Mouse (Mus musculus): ENCODE measurements around the gene Auts2.

Auts2 gene

DNA sequence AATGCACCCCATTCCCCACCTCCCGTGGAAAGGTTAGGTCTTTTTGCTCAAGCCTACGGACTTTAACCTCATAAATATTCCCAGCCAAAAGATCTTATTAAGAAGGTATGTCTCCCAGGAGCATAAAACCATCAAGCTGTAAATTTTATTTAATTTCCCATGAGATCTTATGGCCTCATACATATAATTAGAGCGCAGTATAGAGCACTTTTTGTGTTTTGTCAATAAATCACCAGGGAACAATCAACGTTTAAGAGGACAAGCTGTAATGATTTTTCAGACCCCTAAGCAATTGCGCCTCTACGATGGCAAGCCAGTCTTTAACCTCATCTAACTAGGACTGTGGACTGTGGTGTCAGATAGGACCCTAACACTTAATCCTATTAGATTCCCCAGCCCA lies 820.4 kb downstream of the Auts2 start:
- no peak for DNase-seq (ENCODE audit: low read depth)

DNA sequence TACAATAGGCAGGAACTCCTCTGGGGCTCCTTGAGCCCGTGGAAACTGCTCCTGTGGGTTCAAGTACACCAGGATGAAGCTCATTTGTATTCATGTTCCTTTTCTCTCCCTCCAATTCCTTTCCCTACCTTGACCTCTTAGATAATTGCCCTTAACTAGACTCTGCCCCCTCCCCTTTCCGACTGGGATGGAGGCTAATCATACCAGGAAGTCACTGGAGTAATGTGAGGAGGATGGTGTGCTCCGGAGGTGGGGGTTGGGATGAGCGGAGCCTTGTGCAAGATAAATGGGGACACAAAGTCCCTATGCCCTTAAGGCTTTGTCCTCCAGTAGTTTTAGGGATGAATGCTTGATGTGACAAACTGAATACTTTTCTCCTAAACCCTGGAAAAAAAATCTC lies 820.8 kb downstream of the Auts2 start:
- no peak for DNase-seq (ENCODE audit: low read depth)

DNA sequence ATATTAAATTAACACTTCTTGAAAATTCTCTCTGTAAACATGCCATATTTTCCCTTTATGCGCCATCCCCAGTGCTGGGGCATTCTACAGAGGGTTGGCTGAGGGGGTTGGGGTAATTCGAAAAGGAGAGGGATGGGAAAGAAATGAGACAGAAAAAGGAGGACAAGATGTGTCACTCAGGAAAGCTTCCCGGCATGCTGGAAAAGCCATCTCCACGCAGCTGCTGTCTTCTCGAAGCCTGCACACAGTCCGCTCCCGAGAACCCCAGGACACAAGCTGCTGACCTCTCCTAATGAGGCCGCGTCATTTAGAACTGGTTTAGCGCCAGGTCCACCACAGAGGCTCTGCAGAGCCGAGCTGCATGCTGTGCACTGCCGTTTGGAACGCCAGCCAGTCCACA lies 825.1 kb downstream of the Auts2 start:
- no peak for DNase-seq (ENCODE audit: low read depth)

DNA sequence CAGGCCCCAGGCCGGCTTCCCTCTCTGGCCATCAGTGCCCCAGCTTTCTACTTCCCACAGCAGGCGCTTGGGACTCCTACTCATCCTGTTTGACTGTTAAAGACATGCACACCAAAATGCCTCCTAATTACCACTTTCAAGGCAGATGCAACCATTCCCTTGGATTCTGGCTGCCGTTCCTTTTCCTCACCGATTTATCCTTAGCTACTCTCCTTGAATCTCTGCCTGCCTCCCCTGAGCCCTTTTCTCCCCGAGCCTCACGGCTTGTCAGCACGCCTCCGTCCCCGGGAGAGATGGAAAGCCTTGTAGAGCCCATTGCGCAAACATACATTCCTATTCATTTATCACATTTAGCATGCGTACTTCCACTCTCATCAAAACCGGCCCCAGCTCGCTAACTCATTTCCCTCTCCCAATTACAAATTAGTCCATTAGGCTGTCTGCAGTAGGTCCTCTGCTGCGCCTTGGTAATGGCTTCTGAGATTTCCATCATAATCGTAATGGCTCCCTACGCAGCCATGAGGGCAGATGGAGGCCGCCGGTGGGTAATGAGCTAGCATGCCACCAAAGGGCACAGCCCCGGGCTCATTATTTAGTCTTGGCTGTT lies 825.7 kb downstream of the Auts2 start:
- no peak for DNase-seq (ENCODE audit: low read depth)

DNA sequence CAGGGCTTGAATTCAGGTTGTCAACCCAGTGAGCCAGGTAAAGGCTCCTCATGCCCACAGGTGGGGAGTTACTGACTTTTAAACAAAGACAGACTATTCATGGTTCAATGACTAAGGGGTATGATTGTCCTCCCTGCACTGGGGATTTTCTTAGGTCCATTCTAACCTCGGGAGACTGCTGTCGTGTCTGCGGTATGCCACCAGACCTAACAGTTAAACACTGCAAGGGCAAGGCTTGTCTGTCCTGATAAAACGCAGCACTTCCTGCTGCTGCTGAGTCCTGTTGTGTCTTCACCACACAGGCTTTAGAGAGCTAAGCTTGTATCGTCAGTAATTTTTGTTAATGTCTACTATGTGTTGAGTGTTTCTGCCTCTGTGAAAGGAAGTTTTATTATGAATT lies 828.2 kb downstream of the Auts2 start:
- no peak for DNase-seq (ENCODE audit: low read depth)

DNA sequence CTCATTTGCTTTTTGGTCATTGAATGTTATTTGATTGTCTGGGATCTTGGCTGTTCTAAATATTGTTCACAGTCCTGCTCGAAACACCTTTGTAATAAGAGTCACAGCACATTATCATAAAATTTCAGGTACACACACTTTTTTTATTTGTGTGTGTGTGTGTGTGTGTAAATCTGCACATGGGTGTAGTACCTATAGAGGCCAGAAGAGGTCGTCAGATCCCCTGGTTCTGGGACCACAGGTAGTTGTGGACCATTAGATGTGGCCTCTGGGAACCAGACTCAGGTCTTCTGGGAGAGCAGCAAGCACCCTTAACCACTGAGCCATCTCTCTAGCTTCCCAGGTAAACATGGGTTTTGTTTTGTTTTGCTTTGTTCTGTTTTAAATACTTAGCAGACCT lies 830.7 kb downstream of the Auts2 start:
- DNase-seq (ENCODE audit: low read depth) = no peak

DNA sequence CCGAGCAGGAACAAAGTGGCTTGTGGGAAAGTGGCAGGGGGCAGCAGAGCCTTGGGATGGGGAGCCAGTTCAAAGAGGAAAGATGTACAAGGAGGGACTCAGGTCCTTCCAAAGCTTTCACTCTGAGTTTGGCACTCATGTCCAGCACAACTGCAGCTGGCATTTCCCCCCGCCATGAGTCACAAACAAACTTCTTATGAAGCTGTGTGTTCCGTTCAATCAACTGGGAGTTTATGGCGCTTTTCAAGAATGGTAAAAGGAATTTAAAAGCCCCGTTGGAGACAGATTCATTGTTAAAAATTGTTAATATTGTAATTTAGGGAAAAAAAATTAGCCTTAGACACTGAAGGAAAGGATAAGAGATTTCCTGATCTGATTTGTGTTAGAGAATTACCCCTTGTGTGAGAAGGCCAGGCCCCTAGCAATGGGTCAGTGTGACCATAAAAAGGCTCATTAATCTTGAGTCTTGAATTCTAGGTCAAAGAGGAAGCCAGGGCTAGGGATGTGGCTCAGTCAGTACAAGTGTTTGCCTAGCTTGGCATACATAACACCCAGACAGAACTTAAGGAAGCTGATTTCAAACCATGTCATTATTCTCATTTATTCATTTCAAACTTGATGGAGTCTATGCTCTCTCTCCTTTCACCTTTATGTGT lies 831.5 kb downstream of the Auts2 start:
- no peak for DNase-seq (ENCODE audit: low read depth)

DNA sequence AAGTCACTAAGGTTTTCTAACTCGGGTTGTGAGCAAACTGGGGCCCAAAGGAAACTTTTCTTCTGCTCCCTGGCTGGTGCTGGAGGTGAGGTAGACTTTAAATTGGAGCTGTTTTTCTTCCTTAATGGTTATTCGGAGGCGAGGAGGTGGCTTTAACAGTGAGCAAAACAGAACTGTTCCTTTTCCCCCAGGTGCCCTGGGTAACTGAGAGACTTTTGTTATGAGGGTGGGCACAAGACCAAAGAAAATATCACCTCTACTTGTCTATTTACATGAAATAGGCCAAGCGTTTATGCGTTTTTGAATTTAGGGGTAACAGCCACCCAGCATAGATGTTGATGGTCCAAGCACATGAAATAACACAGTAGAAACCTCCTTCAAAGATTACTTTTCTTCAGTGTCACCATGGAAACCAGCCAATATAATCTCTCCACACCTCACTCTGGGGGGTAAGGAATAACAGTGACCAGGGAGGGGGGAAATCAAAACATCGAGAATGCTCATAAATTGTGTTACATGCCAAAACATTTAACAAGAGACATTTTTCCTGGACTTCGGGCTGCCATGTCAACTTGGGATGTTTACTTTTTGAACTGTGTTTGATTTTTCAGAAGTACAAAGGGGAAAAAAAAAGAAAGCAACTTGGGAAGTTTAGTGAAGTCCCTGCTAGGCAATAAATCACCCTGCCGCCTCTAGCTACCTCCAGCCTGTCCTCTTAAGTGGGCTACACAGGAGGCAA lies 832.2 kb downstream of the Auts2 start:
- no peak for DNase-seq (ENCODE audit: low read depth)

DNA sequence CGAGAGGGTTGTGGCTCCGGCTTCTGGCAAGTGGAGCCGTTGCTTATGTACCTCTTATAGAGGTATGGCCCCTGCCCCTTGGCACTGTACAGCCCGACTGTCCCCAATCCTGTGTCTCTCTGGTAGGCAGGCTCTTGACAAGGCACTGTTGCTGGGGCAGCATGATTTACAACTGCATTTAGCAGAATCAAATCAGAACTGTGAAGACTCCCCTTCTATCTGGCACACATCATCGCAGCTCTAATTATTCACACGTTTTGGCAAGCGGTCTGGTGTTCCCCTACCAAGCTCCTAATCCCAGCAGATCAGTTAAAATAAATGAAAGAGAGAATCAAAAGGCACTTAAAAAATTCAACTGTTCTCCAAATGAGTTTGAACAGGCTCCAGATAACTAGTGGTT lies 835.7 kb downstream of the Auts2 start:
- no peak for DNase-seq (ENCODE audit: low read depth)

DNA sequence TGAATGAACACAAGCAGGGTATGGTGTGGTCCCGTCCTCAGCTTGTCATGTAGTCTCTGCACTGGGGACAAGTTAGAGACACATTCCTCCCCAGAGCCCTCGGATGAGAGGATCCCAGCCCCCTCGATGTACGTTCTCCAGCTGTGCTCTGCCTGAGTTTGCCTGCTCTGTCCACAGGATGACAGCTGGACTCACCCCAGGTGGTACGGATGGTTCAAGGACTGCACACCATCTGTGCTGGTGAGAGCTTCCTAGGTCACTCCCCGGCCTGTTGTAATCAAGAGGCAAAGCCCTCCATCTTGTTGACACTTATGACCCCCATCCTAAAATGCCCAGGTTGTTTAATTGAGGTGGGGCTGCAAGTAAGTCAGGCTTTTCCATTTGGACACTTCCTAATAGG lies 839.4 kb downstream of the Auts2 start:
- DNase-seq (ENCODE audit: low read depth) = no peak

DNA sequence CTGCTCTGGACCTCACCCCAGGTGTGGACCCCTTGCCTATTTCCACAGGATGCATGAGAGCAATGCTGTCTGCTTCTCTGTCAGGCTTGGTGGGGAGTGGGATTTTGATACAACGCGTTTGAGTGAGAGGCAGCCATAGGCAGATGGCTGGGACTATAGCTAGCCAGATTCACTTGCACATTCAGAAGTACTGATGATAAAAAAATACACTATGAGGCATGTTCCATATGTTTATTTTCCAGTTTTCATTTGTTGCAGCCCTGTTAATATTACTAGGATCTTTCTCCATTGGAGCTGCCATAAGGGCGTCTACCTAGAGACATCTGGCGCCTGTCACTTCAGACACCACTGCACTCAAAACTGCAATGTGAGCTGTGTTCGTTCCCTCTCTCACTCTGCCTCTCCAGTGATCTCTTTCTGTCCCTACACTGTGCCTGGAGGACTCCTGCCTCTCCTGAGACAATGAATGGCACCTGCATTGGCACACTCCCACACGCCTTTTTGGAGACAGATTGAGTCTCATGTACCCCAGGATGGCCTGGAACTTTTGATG lies 840.2 kb downstream of the Auts2 start:
- DNase-seq (ENCODE audit: low read depth) = no peak

DNA sequence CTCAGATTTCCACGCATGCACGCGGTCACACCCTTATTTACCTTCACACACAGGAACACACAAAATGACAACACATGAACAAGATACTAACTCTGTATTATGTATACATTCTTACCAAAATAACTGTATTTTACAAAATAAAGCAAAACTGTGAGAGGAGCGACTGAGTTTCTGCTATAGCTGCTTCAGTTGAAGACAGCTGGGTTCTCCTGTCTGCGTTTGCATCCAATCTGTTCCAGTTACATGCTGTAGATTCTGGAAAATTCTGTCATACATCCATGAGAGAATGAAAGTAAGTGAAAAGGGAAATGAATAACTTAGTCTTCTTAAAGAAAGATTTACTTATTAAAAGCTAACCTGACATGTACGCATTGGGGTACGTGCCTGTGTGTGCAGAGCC lies 844.2 kb downstream of the Auts2 start:
- DNase-seq (ENCODE audit: low read depth) = no peak

DNA sequence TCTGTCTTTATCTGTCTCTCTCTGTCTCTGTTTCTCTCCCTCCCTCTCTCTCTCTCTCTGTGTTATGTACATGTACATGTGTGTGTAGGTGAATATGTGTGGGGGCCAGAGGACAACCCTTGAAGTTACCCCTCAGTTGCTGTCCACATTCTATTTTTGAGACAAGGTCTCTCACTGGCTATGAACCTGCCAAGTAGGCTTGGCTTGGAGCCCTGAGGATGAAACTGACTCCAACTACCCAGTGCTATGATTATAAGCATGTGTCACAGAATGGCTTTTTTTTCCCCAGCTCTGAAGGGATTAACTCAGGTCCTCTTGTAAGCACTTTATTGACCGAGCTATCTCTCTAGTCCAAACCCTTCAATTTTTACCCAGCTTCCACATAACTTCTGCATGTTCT lies 852.4 kb downstream of the Auts2 start:
- no peak for DNase-seq (ENCODE audit: low read depth)

DNA sequence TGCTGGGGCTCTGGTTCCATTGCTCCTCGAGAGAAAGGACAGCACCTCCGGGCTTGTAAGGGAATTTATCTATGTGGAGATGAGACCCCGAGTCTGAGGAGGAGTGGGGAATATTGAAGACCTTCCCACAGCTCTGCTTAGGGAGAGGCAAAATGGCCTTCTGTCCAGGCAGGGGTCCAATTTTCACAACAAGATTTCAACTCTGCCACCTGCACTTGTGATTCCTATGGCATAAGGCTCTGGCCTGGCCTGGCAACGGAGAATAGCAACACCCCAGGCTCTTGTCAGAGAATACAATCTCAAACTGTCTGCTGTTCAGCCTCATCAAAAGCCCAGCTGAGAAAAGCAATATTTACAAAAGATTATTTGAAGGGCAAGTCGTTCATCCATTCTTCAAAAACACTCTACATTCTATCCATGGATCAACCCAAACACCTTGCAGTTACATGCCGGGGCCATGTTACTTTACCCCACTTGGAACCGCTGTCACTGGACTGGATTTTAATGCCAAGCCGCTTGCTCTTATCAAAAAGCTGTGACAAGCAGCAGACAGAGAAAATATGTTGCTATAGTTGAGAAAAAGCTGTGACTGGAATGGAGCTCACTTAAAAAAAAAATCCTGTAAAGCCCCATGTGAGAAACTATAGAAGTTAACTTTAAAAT lies 856.1 kb downstream of the Auts2 start:
- no peak for DNase-seq (ENCODE audit: low read depth)

DNA sequence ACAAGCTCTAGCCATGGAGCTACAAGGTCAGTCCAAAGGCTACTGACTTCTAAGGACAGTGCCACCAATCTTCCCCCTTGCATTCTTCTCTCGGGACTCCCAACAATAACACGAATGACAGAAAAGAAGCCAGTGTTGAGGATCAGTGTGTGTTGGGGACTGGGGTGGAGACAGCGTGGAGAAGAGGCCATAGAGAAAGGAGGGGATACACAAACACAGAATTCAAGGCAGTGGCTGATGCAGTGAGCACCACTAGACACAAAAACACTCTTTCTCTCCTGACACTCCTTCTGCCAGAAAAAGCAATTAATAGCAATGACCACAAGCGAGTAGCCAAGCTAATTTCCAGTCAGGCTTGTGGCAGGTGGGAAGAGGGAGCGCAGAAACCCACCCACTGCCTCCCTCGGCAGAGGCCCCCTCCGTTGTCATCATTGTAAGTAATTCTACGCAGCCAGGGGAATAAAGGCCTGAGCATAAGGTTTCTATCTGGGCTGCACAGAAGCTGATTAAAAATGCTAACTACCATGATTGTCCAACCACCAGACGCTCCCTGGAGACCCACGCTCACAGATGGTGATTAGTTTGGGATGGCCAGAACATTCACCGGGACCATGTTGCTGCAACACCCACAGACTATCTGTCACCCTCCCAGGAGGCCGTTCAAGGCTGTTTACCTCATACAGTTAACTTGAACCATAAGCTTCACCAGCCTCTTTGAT lies 862.9 kb downstream of the Auts2 start:
- DNase-seq (ENCODE audit: low read depth) = no peak

DNA sequence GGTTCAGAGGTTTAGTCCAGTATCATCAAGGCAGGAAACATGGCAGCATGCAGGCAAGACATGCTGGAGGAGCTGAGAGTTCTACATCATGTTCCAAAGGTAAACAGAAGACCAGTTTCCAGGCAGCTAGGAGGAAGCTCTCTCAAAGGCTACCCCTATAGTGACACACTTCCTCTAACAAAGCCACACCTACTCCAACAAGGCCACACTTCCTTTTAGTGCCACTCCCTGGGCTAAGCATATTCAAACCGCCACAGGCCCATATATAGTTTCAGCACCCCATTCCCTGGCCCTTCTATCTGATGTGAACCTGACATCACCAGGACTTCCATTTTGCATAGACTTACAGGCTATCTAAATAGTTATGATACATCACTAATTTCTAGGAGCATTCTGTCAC lies 863.6 kb downstream of the Auts2 start:
- no peak for DNase-seq (ENCODE audit: low read depth)

DNA sequence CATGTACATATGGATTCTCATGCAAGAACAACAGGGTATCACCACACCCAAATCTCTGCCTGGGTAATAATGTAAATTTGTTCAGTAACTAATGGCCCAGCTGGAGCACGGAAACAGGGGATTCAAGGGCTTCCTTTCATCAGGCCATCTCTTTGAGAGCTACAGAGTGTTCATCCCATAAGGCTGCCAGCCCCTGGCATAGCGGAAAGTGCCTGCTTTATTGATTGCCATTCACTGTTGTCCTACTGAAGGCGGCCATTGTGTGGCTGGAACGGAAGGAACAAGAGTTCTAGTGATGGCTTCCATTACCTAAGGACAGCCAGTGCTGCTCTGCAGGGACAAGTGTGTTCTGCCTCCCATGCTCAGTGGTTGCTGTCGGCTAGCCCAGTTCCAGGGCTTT lies 865.6 kb downstream of the Auts2 start:
- no peak for DNase-seq (ENCODE audit: low read depth)

DNA sequence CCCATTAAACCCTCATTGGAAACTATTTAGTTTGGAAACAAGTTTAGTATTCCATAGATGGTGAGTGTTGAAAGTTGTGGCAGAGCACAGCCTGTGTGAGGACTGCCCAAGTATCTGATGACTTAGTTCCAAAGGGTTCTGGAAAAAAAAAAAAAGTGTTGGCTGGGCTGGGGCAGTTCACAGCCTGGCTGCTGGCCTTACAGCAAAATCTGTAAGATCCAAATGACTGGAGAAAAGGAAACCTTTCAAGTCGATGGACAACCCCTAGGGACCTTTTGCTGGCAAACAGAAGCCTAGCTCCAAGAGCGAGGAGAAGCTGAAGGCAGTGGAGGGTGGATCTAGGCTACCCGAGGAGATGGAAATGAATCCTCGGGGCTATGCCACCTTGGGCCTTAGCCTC lies 869.4 kb downstream of the Auts2 start:
- no peak for DNase-seq (ENCODE audit: low read depth)

DNA sequence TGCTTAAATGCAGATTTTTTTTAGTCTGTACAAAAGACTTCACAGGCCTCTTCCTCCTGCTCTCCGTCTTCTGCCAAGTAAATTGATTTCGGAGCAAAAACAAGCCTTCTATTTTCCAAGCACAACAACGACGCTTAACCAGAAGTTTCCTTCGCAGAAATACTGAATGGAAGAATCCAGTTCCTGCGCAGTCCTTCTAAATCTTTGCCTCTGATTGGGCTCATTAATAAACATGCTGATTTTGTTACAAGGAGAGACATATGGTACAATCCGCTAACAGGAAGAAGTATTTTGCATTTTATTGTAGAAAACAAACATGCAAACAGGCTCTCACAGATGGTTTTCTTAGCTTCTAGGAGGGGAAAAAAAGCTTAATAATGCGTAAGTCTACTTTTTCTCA lies 878.1 kb downstream of the Auts2 start:
- no peak for DNase-seq (ENCODE audit: low read depth)

DNA sequence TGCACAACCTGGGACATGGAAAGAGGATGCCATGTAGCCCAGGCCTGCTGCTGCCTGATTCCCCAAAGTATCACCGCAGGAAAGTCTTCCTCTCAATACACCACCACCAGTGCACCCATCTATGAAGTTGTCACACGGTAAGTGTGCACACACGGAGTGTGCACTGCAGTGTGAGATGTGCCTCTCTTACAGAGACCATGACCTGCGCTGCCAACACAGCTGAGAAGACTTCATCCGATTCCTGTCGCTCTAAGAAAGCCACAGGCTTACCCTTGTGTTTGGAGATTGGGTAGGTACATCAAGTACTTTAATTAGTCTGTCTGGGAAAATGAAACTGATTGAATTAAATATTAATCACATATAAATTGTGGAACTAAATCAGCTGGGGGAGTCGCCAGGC lies 878.5 kb downstream of the Auts2 start:
- DNase-seq (ENCODE audit: low read depth) = no peak

DNA sequence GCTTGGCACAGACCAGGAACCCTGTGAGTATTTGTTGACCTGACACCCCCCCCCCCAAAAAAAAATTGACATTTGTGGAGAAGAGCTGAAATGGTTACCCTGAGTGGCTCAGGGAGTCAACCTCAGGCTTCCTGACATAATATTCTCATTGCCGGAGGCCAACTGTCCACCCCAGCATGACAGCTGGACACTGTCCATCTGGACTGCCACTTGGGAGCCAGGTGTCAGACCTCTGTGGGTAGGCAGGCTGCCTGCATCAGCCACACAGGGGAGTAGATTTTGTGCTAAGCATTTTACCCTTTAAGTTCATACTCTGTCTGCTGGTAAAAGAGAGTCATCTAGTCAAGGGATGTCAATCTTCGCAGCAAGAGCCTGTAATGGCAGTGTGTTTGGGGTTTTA lies 880.5 kb downstream of the Auts2 start:
- no peak for DNase-seq (ENCODE audit: low read depth)

DNA sequence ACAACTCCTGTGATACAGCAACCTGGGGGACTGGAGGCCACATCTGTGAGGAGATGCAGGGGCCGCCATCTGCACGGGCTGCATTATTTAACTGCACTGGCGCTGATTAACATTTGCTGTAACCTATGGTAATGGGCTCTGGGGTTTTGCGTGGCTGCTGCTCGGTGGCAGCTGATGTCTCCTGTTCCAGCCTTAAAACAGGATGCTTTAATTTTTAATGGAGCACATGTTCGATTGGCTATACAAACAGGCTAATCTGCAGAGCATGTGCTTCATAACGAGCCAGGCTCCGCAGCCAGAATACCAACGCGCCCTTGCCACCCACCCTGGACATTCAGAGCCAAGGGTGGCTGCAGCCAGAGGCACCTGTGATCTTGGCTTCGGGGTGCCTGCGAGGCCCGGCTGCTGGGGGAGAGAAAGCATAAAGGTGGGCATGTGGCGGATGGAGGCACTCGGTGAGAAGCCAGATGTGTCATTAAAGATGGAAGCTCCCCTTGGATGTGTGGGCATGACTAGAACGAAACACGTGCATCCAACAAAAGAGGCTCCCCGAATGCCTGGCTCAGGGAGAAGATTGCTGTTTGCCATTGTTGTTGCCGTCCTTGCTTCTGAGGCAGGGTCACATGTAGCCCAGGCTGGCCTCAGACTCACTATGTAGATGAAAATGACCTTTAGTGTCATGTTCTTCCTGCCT lies 884.2 kb downstream of the Auts2 start:
- no peak for DNase-seq (ENCODE audit: low read depth)

Measured in c-Kit-positive CD71-positive TER-119-negative erythroid progenitor cells, embryonic 14.5 days (primary cell).